Mouse (Mus musculus) kidney, adult 2 months (tissue): Measurements from ENCODE around the gene Fdxr.

Source experiments
- CTCF ChIP-seq: fragments of 200-500 bp; conservative IDR thresholded peaks from 2 replicates; pipeline ENCODE4 v1.5.1; 2011; ENCODE audit warnings: low read depth, mild to moderate bottlenecking, control low read depth, low read length, moderate library complexity, mixed read lengths; ENCODE audit not compliant: insufficient read depth, insufficient read length
- POLR2A ChIP-seq: fragments of 200-500 bp; IDR thresholded peaks from one replicate; pipeline ENCODE4 v1.6.1; 2011; ENCODE audit warnings: low read depth, low read length, control low read depth

DNA sequence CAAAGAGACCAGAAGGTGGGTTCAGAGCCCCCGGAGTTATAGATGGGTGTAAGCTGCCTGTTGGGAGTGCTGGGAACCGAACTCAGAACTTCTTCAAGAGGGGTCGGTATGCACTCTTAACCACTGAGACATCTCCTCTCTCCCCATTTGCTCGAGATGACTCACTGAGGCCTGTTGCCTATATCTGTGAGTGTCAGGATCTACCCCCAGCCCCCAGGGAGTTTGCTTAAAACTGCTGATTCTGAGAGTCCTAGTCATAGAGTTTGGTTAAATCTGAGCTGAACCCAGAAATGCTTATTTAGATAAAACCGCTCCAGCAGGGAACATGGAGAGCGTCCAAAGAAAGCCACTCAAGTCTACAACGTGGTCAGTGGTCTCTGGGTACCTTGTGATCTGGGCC lies 2.7 kb downstream of the Fdxr start:
- TF ChIP-seq CTCF (no peak), POLR2A (no peak)
